Mouse (Mus musculus) telencephalon, adult 2 months (tissue): ENCODE data around the gene Abca7.
A peak's percentile ranks its signal among the peaks of the same experiment; 100 is the strongest.

ENCODE experiments used
- DNase-seq: peaks from one replicate; pipeline ENCODE4 v3.0.0-alpha.2; 2011; ENCODE audit warnings: low read depth, low spot score

The Abca7 gene

DNA sequence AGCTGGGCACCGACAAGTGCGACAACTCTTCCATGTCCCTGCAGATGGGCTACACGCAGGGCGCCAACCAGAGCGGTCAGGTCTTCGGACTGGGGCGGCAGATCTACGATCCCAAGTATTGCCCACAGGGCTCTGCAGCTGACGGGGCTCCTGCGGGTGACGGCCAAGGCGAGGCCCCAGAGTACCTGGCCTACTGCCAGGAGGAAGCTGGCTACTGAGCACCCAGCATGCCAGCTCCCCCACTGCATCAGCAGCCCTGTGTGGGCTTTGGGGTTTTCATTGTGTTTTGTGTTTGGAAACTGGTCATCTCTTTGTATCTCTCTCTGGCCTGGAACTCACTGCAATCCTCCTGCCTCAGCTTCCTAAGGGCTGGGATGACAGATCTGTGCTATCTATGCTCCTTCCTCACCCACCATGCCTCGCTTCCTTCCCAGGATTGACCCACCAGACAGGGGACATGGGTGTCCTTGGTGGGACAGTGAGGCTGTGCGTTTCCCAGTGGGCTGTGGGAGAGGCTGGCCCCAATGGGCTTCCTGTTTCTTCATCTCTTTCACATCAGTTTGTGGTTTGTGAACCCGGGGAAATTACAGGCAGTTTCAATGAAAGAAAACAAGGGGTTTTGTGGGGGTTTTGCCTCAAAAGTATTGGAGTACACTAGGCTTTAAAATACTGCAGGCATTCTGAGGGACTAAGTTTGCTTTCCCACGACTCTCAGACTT, 1.7 kb upstream of the Abca7 start:
- DNase-seq, result no peak

DNA sequence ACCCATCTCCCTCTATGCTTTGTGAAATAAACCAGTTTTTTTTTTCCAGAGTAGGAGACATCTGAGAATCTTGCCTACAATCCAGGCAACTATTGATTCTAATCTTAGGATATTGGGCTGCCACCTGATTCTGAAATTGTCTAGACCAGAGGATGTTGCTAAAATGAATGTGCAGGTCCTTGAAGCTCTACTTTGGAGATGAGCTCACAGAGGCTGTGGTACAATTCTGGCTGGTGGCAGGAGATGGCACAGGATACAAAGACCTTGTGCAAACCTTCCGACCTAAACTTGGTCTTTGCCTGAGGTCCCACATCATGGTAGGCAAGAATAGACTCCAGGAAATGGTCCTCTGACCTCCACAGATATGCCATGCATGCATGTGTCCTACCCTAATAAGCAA, 658 bp upstream of the Abca7 start:
- no peak for DNase-seq

DNA sequence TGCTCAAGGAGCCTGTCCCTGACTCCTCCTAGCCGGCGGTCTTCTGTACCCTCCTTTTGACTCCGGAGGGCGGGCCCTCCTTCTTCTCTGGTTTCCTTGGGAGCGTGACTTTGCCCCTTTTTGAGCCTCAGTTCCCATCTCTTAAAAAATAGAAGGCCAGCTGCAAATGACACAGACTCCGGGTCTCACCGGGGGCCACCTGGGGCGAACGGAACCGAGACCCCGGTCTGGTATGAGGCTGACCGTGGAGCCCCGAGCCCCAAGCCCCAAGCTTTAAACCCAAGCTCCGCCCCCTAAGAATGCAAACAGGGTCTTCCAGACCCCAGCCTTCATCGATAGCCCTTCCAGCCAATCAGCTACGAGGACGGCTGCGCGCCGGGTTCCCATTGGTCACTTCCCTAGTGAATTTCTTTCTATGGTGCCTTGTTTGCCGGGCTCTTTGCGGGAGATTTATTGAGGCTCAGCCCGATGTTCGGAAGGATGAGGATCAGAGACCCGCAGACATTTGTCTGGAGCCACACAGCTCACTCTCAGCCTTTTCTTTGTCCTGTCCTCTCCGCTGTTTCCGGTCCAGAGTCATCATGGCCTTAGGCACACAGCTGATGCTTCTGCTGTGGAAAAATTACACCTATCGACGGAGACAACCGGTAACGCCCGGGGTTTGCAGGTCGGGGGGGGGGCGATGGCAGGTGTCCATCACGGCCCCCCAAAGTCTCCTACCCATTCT, 903 bp downstream of the Abca7 start:
- DNase-seq, result peak; percentile 53

DNA sequence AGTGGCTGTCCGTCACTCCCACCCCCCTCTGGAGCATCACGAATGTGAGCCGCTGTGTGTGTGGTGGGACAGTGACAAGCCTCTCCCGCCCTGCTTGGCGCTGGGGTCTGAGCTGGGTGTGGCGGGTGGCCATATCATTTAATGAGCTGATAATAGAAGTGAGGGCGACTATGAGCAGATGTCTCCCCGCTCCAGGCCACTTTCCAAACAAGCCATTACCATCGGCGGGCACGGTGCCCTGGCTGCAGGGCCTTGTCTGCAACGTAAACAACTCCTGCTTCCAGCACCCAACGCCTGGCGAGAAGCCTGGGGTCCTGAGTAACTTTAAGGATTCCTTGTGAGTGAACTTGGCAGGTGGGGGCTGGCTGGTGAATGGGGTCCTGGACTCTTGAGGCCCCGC, 1.5 kb downstream of the Abca7 start:
- DNase-seq, result no peak

DNA sequence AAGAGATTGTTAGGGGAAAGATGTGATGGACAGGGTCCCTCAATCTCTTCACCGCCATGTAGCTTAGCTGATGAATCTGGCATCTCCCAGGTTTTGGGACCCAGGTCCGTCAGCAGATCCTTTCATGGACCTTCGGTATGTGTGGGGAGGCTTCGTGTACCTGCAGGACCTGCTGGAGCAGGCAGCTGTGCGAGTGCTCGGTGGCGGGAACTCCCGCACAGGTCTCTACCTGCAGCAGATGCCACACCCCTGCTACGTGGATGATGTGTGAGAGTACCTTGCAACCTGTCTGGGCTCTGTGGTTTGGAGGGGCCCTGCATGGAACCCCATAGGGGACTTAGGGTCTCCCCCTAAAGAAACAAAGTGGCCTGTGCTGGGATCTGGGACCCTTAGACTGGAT, 5.7 kb downstream of the Abca7 start:
- no peak for DNase-seq

DNA sequence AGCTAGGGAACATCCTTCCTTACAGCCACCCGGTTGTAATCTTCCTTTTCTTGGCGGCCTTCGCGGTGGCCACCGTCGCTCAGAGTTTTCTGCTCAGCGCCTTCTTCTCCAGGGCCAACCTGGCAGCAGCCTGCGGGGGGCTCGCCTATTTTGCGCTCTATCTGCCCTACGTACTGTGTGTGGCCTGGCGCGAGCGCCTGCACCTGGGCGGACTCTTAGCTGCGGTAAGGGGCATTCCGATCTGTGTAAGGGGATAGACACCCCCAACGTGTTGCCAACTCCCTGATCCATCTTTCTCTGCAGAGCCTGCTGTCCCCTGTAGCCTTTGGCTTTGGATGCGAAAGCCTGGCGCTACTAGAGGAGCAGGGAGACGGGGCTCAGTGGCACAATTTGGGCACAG, 6.5 kb downstream of the Abca7 start:
- no peak for DNase-seq

DNA sequence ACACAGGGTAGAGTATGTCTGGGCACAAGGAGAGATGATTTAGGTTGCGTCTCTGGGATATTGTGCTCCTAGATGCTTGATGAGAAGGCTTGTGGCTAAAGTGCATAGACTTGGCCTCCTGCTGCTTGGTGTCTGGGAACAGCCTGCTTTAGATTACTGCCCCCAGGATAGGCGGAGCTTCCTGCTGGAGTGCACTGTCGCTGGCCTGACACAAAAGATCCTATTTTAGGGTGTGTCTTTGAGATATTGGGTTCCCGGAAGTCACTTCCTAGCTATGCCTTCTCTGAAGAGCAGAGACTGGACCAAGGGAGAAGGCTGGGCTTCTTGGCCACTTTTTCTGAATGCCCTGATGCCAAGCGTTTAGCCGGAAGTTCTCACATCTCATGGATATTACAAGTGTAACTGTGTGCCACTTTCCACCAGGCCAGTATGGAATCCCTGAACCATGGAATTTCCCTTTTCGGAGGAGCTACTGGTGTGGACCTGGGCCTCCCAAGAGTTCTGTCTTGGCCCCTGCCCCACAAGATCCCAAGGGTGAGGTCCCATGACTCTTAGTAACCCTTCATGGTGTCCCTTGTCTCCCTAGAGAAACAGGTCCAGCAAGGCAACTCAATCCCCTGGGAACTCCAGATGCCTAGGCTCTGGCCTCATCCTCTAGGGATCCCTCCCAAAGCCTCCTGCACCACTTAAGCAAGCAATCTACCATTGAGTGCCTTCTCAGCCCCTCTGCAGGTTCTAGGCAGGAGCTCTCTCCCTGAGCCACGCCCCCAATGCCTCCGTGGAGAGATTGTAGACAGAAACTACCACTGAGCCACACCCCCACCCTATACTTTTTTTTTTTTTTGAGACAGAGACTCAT, 7.3 kb downstream of the Abca7 start:
- DNase-seq, result no peak

DNA sequence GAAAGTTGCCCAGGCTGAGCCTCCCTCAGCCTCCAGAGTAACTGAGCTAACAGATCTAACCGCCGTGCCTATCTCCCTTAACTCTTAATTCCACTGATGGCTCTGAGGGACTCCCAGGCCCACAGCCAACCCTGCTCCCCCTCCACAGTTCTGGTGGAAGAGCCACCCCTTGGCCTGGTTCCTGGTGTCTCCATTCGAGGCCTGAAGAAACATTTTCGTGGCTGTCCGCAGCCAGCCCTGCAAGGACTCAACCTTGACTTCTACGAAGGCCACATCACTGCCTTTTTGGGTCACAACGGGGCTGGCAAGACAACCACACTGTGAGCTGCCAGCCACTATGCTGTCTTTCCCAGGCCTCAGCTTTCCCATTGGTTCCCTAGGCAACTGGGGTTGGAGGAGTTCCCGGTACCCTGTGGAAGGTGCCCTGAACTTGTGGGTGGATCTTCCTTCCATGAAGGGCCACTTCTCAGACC, 8.0 kb downstream of the Abca7 start:
- DNase-seq, result no peak

DNA sequence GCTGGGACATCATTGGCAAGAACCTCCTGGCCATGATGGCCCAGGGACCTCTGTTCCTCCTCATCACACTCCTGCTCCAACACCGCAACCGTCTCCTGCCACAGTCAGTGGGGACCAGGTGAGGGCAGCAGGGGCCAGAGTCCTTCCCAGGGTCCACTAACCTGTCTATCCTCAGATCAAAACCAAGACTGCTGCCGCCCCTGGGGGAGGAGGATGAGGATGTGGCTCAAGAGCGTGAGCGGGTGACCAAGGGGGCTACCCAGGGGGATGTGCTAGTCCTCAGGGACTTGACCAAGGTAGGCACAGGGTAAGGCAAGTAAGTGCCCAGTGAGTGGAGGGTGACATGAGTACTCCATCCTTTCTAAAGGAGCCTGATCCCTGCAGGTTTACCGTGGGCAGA, 15.4 kb downstream of the Abca7 start:
- no peak for DNase-seq

DNA sequence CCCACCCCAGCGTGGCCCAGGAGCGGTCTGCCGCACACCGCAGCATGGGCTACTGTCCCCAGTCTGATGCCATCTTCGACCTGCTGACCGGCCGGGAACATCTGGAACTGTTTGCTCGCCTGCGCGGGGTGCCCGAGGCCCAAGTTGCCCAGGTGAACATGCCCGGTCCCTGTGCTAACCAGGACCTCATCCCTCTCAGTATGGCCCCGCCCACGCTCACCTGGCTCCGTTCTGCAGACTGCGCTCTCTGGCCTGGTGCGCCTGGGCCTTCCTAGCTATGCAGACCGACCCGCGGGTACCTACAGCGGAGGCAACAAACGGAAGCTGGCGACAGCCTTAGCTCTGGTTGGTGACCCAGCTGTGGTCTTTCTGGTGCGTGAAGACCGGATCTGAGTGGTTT, 17.3 kb downstream of the Abca7 start:
- DNase-seq, result no peak

DNA sequence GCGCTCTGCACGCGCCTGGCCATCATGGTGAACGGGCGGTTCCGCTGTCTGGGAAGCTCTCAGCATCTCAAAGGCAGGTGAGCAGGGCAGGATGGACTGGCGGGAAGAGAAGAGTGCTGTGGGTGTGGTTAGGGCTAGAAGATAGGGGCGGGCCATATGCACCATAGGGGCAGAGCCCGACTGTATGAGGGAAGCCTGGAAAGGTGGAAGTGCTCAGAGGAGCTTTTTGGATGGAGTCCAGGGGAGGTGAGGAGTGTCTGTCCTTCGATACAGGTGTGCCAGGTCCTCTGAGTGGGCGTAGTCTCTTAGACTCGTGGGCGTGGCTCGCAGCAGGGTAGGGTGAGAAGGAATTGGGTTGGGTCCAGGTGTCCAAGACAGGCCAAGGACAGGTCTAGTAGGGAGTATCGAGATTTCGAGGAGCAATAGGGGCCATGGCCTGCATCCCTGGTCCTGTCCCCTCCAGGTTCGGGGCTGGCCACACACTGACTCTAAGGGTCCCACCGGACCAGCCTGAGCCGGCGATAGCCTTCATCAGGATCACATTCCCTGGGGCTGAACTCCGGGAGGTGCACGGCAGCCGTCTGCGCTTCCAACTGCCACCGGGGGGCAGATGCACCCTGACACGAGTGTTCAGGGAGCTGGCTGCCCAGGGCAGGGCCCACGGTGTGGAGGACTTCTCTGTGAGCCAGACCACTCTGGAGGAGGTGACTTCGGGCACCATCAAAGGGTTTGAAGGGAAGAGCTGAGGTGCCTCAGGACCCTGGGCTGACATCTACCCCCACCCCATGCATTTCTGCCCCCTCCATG, 18.4 kb downstream of the Abca7 start:
- no peak for DNase-seq

DNA sequence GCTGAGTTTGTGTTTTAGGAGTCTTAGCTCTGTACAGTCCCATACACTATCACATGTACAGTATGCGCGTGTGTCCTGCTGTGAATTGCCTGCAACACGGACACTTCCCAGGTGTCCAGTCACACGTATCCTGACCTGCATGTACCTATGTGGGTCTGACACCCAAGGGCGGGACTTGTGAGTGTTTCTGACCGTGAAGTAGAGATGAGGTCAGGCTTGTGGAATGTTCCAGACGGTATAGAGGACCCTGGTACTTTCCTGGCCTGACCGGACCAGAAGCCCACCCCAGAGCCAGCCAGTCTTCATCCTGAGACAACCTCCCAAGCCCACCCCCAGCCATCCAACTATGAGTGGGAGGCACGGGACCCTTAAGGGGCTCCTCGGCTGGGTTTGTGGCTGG, 19.3 kb downstream of the Abca7 start:
- no peak for DNase-seq

DNA sequence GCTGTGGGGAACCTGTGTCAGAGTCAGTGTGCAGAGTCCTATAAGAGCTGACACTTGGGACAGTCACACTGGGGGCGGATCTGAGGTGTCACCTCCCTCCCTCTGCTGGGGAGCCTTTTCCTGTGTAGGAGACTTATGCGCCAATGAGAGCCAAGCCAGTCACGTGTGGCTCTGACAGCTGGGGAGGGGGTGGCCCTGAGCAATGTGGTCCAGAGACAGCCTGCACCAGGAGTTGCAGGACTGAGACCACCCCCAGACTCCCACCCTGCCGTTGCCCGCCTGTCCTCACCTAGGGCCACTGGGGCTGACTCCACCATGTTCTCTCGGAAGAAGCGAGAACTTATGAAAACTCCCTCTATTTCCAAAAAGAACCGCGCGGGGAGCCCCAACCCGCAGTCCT, 20.2 kb downstream of the Abca7 start, which contains the start of gene Arhgap45:
Gene Arhgap45, plus strand, starts transcription at position 143 of the 400 bp plus-strand sequence.
- DNase-seq, result no peak

DNA sequence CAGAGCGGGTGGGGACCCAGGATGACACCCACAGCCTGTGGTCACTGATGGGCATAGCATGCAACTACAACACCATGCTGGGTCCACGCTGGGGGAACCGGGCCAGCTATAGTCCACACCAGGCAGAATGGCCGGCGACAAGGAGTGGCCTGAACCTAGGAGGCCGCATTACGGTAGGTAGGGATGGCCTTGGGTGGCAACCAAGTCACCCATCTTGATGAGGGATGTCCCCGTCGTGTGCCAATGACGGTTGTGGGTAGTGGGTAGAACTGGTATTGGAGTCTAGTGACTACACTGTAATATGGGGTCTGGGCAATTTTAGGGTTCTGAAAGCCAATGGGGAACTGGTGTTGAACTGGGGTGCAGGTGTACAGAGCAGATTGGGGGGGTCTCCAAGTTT, 20.6 kb downstream of the Abca7 start:
- no peak for DNase-seq

DNA sequence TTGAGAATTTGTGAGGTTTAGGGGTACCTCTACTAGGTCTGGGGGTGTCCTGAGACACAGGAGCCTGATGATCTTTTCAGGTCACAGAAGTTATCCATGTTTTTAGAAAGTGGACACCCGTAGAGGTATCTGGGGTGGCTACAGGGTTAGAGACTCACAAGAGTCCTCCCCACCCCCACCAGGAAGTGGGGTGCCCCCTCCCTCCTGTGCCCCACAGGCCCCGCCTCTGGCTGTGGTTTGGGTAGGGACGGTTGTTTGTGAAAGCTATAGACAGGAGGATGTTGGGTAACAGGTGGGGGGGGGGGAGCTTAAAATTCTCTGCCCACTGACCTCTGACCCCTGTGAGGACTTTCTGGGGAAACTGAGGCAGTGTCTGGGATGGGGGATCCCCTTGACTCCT, 21.1 kb downstream of the Abca7 start:
- no peak for DNase-seq

DNA sequence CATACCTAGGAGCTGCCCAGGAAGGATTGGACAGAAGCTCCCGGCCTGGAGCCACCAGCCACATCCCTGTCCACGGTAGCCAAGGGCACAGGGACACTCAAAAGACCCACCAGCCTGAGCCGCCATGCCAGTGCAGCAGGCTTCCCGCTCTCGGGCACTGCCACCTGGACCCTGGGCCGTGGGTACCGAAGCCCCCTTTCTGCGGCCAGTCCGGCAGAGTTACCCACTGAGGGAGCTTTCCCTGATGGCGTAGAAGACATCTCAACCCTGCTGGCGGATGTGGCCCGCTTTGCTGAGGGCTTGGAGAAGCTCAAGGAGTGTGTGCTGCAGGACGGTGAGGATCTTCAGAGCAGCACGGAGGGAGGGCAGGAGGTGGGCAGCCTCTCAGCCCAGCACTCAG, 21.5 kb downstream of the Abca7 start:
- DNase-seq, result no peak

DNA sequence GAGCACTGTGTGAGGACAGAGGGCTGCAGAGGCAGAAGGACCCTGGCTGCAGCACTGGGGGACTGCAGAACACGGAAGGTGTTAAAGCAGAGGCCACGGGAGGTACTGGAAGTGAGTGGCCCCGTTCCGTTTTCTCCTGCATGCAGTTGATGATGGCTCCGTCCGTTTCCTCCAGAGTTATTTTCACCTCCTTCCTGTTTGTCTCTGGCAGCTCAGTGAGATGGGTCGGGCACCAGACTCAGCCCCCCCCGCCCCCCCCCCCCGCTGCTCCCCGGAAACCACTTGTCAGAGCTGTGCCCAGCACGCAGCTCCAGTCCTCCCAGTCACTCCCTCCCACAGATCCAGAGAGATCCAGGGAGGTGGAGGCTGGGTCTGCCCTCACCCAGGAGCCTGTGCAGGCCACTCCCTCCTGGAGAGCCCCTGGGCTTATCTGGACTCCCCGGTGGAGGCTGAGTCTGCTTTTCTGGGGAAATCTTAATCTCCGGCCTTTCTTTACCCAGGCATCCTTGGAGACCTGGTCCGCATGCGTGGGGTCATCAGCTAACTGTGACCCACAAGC, 22.5 kb downstream of the Abca7 start:
- no peak for DNase-seq

DNA sequence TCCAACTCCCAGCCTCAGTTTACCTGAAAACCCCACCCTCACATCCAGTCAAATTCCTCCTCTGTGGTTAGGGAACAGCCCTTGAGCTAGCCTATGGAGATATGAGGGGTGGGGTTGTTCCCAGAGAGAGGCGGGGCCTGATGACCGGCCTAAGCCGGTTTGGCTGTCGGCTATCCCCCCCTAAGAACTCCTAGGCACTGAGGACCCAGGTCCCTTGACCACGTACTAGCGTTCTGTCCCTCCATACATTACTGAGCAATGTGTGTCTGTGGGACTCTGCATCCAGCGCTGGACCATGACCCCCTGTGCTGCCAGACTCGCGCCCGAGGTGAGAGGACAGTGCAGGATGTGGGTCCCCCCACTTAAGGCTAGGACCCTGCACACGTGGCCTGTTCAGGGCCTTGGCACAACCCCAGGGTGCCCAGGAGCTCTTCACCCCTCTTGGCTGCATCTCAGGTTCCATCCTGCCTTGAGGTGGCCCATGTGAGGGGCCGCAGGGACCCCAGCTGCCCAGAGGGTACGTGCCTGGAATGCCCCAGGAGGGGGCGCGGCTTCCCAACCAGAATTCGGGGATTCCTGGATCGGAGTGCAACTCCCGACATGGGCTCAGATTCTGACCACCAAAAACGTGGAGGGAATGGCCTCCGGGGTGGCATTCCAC, 23.3 kb downstream of the Abca7 start:
- DNase-seq, result no peak

DNA sequence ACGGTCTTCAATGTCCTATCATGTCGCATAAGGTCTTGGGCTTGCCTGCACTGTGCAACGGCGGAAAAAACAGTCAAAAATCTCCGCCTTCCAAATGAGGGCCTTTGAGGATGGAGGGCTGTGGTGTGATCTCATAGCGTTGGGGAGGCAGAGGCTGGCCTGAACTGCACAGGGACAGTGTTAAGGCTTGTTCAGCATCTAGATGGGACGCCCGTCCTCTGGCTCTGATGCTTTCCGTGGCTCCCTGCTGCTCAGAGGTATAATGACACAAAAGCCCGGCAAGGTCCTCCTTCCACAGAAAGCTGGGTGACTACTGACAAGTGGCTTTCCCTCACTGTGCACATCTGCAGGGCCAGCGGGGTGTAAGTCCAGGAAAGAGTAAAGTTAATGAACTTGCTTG, 23.9 kb downstream of the Abca7 start:
- no peak for DNase-seq

DNA sequence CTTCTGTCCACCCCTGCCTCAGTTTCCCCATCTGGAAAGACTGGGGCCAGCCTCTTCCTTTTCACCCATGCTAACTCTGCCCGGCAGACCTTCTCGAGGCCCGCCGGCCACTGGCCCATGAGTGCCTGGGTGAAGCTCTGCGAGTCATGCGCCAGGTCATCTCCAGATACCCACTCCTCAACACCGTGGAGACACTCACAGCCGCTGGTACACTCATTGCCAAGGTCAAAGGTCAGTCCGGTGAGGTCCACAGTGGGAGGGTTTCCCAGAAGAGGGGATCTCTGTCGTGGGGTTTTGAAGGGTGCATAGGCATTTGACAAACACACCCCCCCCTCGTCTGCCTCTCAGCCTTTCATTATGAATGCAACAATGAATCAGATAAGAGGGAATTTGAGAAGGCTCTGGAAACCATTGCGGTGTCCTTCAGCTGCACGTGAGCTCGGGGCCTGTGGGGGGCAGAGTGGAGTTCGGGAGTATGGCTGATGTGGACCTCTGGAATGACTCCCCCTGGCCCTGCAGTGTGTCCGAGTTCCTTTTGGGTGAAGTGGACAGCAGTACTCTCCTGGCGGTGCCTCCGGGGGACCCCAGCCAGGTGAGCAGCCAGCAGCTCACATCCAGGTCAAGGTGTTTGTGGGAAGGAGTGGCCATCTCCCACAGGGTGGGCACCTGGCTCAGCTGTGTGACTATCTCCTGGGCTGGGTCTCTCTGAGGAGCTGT, 24.5 kb downstream of the Abca7 start:
- no peak for DNase-seq
